Mouse (Mus musculus) liver, postnatal 0 days (tissue): ENCODE results near the gene Klrb1b.

ENCODE experiments used
- CTCF ChIP-seq: sonication (generic); IDR thresholded peaks from 2 replicates; pipeline ENCODE4 v1.5.1; 2016; ENCODE audit warnings: antibody characterized with exemption, low read depth
- EP300 ChIP-seq: IDR thresholded peaks from 2 replicates; pipeline ENCODE4 v1.6.1; 2016; ENCODE audit warnings: antibody characterized with exemption, low read depth, mild to moderate bottlenecking

DNA sequence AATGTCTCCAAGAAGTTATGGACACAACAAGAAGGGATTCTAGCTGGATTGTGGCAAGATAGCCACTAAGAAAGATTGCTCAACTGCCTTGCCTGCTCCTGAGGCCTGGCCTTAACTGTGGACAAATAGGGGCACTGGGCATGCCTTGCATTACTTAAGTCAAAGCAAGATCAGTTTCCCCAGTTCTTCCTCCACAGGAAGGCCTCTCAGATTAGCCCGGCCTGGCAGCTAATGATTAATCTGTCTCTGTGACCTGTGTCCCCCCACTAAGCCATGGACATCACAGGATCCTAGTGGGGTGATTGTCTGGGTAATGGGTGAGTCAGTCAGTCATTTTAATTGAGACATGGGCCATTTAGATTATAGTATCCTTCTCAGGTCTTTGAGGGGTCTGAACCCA, 29.3 kb upstream of the Klrb1b start:
- no peak for TF ChIP-seq EP300
- no peak for TF ChIP-seq CTCF
